Mouse (Mus musculus) neural tube, embryonic 14.5 days (tissue): ENCODE results near the gene Cdk14. TPM values are rescaled to one million over a fixed set of nuclear protein-coding genes. Genes with fewer than 3 reads are reported as not detected.
"Not testable (repeated sequence)": the region's sequence is repeated elsewhere in the genome, so short reads cannot be mapped to it uniquely, and the experiment has no call there.

Experiments
- ATAC-seq: fragments of 200-750 bp; cut with Nextera tagmentation; 2 replicates; pipeline ENCODE4 v1.8.0; 2017; ENCODE audit warnings: low read depth, mild to moderate bottlenecking, moderate TSS enrichment, moderate library complexity
- H3K27ac ChIP-seq: fragments of 300-500 bp; sonication (generic); 2 replicates; pipeline ENCODE4 v1.5.1; 2014; ENCODE audit warnings: low read depth, mild to moderate bottlenecking, control low read depth, low read length, moderate library complexity, mixed read lengths
- H3K27me3 ChIP-seq: fragments of 300-500 bp; sonication (generic); 2 replicates; pipeline ENCODE4 v1.6.1; 2014; ENCODE audit warnings: low read length; ENCODE audit not compliant: control insufficient read depth, insufficient read depth
- H3K36me3 ChIP-seq: fragments of 300-500 bp; sonication (generic); 2 replicates; pipeline ENCODE4 v1.6.1; 2014; ENCODE audit warnings: low read length, mixed read lengths; ENCODE audit not compliant: control insufficient read depth, insufficient read depth
- H3K4me1 ChIP-seq: fragments of 300-500 bp; sonication (generic); 2 replicates; pipeline ENCODE4 v1.6.1; 2014; ENCODE audit warnings: low read length; ENCODE audit not compliant: control insufficient read depth, insufficient read depth
- H3K4me2 ChIP-seq: fragments of 300-500 bp; sonication (generic); 2 replicates; pipeline ENCODE4 v1.6.1; 2014; ENCODE audit warnings: mild to moderate bottlenecking, low read depth, low read length, control low read depth
- H3K4me3 ChIP-seq: fragments of 300-500 bp; sonication (generic); 2 replicates; pipeline ENCODE4 v1.5.1; 2014; ENCODE audit warnings: low read depth, low read length, control low read depth, mixed read lengths
- H3K9ac ChIP-seq: fragments of 300-500 bp; sonication (generic); replicated peaks from 2 replicates; pipeline ENCODE4 v1.6.1; 2014; ENCODE audit warnings: low read depth, mild to moderate bottlenecking, control low read depth, low read length, mixed read lengths
- H3K9me3 ChIP-seq: fragments of 300-500 bp; sonication (generic); 2 replicates; pipeline ENCODE4 v1.6.1; 2016; ENCODE audit warnings: low read length; ENCODE audit not compliant: control insufficient read depth
- WGBS: fragments of 180-500 bp; shearing (Covaris S2); extraction: QIAGEN DNeasy Blood & Tissue Kit; methylation state at CpG from one replicate; pipeline ENCODE4 v1.1.7; 2014; 5-methylcytosine and 5-hydroxymethylcytosine counted together
- polyA plus RNA-seq: library from polyadenylated mRNA; unstranded; fragments of >200 nt; fragmentation: Nextera tagmentation; extraction: Ambion mirVana; gene quantifications from 2 replicates; pipeline ENCODE4 v1.2.1, GENCODE M21; 2014

Gene Cdk14
- polyA plus RNA-seq, 1 experiment from 2014 or later, result 53.5 TPM

DNA sequence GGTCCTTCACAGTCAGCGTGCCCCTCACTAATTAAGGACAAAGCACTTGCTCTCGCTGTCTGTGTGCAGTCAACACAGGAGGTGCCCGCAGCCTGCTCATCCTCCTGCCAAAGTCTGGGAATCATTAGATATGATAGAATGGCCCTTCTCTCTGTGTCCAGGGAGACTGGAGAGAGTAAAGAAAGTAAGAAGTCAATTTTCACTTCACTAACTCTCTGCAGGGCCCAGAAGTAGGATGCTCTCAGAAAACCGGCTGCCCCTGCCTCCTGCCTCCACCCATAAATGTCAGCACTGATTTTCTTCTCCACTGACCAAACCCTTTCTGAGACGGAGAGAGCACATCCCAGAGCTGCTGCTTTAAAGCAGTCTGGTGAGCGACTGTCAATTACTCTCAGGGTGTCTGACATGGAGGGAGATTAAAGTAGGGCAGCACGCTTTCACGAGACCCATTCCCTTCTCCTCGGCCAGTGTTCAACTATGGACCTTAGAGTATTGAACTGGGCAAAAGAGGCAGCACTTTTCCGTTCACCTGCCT, 89.1 kb downstream of the Cdk14 start:
- Histone ChIP-seq H3K4me1 (no peaks in the 10 kb centered on the region), H3K4me2 (no peak overlapping the region), H3K36me3 (no peaks in the 10 kb centered on the region), H3K9me3 (no peaks in the 10 kb centered on the region), H3K27me3 (no peaks in the 10 kb centered on the region), H3K9ac (no peak overlapping the region), H3K27ac (no peak overlapping the region), H3K4me3 (no peak overlapping the region)
- ATAC-seq, result no peak
- 67% methylated on average over 10 of the region's 10 CpGs for WGBS

- 84% methylated on average over 2 of the region's 2 CpGs for WGBS
These were observed 91.1 kb downstream of the Cdk14 start for GRCm38 (mm10) chr5:5329018-5329417.

GRCm38 (mm10) chr5:5326716-5327115, 93.4 kb downstream of the Cdk14 start:
- WGBS, result 99% methylated on average over 2 of the region's 2 CpGs
- Histone ChIP-seq H3K27me3 (no peaks in the 10 kb centered on the region), H3K27ac (no peak overlapping the region), H3K9ac (no peak overlapping the region), H3K4me2 (no peak overlapping the region), H3K4me1 (no peaks in the 10 kb centered on the region), H3K9me3 (no peaks in the 10 kb centered on the region), H3K36me3 (no peaks in the 10 kb centered on the region), H3K4me3 (no peak overlapping the region)
- no peak for ATAC-seq

More at GRCm38 (mm10) chr5:5329018-5329417, 91.1 kb downstream of the Cdk14 start:
- not testable (repeated sequence) for H3K9ac ChIP-seq, H3K4me2 ChIP-seq, H3K27me3 ChIP-seq, H3K27ac ChIP-seq, H3K4me3 ChIP-seq, H3K4me1 ChIP-seq, H3K9me3 ChIP-seq, ATAC-seq, H3K36me3 ChIP-seq

- H3K27ac ChIP-seq, result no peak overlapping the region
- no peaks in the 10 kb centered on the region for H3K36me3 ChIP-seq
- H3K9ac ChIP-seq, result no peak overlapping the region
- H3K4me3 ChIP-seq, result no peak overlapping the region
- 0 out of 2 replicates have a peak, but pooled peaks cover 3% of the 10 kb centered on the region for H3K4me1 ChIP-seq
- 80% methylated on average over 8 of the region's 8 CpGs for WGBS
- H3K27me3 ChIP-seq, result no peaks in the 10 kb centered on the region
- no peak for ATAC-seq
- no peaks in the 10 kb centered on the region for H3K9me3 ChIP-seq
- H3K4me2 ChIP-seq, result no peak overlapping the region
These were observed 97.4 kb downstream of the Cdk14 start for GRCm38 (mm10) chr5:5322699-5323098.

DNA sequence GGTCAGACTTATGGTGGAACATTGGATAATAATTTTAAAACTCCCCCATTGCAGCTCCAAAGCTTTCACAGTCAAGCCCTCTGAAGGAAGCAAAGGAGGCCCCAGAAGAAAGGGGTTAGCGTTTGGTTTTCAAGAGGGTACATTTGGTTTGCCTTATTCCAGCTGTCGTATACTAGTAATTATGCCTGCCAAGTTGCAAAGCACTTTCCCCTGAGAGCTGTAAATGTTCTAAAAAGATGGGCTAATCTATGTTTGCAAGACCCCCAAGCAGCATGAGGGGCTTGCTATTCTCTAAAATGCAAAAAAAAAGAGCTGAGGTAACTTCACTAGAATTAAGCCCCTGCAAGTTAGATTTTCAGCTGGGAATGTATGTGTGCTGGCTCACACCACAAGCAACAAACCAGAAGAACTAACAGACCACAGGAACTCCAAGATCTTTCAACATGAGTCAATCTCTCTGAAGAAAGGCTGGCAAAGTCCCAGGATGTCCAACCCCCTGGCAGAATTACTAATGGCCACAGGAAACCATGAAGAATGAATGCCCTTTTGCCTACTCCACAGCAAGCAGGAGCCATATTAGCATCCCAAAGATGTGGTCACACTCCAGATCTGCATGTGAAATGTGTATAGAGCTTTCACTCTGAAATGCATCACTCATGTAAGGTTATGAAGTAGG, 99.5 kb downstream of the Cdk14 start:
- Histone ChIP-seq H3K4me3 (no peak overlapping the region), H3K4me1 (0 out of 2 replicates have a peak, but pooled peaks cover 3% of the 10 kb centered on the region), H3K36me3 (no peaks in the 10 kb centered on the region), H3K27me3 (no peaks in the 10 kb centered on the region), H3K9me3 (no peaks in the 10 kb centered on the region), H3K9ac (no peak overlapping the region), H3K4me2 (no peak overlapping the region), H3K27ac (no peak overlapping the region)
- ATAC-seq, result no peak
- WGBS, result 27% methylated on average over 2 of the region's 2 CpGs

DNA sequence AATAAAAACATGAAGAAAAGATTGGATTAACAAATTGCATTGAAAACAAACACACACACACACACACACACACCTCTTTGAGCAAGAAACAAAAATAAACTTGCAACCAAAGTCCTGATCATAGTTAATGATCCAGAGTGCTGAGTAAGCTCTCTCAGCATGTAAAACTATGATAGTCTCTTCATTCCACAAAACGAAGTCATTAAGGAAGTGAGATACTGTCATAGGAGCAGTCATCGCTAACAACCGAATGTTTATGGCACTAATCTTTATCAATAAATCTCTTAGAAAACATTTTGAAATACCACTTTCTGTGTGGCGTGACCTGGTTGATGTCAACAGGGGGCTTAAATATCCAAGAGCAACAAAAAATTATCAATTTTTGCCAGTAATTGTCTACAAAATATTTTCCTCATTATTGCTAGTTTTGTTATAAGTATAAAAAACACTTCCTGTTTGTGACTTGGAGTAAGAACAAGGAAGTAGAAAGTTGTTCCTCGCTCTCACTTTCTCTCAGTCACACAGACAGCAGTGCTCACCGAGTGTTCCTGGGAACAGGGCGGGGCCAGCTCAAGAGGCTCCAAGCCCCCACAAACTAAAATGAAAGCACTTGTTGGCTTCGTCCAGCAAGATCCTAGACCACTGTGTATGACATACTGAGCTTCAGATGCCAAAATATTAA, 100.1 kb downstream of the Cdk14 start:
- Histone ChIP-seq H3K36me3 (no peaks in the 10 kb centered on the region), H3K4me1 (0 out of 2 replicates have a peak, but pooled peaks cover 3% of the 10 kb centered on the region), H3K4me2 (no peak overlapping the region), H3K9me3 (no peaks in the 10 kb centered on the region), H3K27ac (no peak overlapping the region), H3K27me3 (no peaks in the 10 kb centered on the region), H3K4me3 (no peak overlapping the region), H3K9ac (no peak overlapping the region)
- no peak for ATAC-seq
- WGBS, result 83% methylated on average over 8 of the region's 8 CpGs

GRCm38 (mm10) chr5:5314270-5314669, 105.8 kb downstream of the Cdk14 start:
- Histone ChIP-seq H3K9me3 (no peaks in the 10 kb centered on the region), H3K4me1 (no peaks in the 10 kb centered on the region), H3K9ac (no peak overlapping the region), H3K27me3 (no peaks in the 10 kb centered on the region), H3K36me3 (no peaks in the 10 kb centered on the region), H3K27ac (no peak overlapping the region), H3K4me2 (no peak overlapping the region), H3K4me3 (no peak overlapping the region)
- ATAC-seq, result no peak
- WGBS, result 83% methylated on average over 6 of the region's 6 CpGs

DNA sequence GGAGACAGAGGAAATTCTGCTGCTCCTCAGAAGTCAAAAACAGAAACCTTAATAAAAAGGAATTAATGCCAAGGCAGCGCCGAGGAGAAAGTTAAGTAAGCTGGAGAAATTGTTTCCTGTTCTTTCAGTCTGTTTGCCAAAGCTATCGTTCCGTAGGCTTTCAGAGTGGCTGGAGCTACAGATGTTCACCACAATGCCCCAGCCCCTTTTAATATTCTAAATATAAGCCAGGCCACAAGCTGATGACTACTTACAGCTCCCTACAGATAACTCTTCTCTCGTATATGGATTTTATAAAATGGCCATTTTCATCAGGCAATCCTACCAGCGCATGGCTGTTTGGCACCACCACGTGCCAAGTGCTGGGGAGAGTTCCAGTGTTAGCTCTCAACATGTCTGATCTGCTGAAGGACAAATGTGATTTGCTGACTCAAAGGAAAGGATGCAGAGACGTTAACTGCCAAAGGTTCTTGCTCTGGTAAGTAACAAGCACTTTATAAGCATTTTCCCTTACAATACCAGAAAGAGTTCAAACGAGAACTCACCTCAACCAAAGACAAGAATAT, 106.8 kb downstream of the Cdk14 start:
- no peak for ATAC-seq
- H3K4me3 ChIP-seq, result no peak overlapping the region
- 74% methylated on average over 9 of the region's 9 CpGs for WGBS
- no peaks in the 10 kb centered on the region for H3K9me3 ChIP-seq
- H3K4me1 ChIP-seq, result no peaks in the 10 kb centered on the region
- no peak overlapping the region for H3K4me2 ChIP-seq
- H3K9ac ChIP-seq, result no peak overlapping the region
- no peak overlapping the region for H3K27ac ChIP-seq
- no peaks in the 10 kb centered on the region for H3K36me3 ChIP-seq
- H3K27me3 ChIP-seq, result no peaks in the 10 kb centered on the region

DNA sequence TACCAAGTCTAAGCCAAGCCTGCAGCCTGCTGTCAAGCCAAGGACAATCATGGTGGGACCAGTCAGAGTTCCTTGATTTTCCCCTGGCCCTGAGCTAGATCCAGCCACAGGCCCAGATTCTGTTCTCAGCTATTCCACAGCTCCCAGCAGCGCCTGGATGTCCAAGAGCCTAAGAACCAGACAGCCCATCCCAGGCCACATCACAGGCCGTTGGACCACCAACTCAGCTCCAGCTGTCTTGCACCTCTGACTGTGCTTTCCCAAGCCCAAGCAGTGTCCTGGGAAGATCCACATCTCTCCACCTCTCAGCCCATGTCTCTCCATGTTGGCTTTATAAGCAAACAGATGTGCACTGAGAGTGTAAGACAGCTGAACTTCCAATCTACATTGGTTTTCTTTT, 114.8 kb downstream of the Cdk14 start:
- H3K27me3 ChIP-seq, result no peaks in the 10 kb centered on the region
- no peak overlapping the region for H3K4me3 ChIP-seq

More for the DNA sequence above, 114.8 kb downstream of the Cdk14 start:
- H3K4me2 ChIP-seq, result no peak overlapping the region
- H3K4me1 ChIP-seq, result no peaks in the 10 kb centered on the region
- no peak overlapping the region for H3K9ac ChIP-seq
- no peaks in the 10 kb centered on the region for H3K36me3 ChIP-seq
- no peak for ATAC-seq
- no peaks in the 10 kb centered on the region for H3K9me3 ChIP-seq
- 90% methylated on average over 2 of the region's 2 CpGs for WGBS
- no peak overlapping the region for H3K27ac ChIP-seq
